In genomic region chr11:79225371-79226155, GRCm38 (mm10) we compare ENCODE assay signal across 11 mouse cellular contexts. TPM values are rescaled to one million over a fixed set of nuclear protein-coding genes. Genes with fewer than 3 reads are reported as not detected.
A peak's percentile ranks its signal among the peaks of the same experiment; 100 is the strongest.
DNase-seq lines count a peak whose midpoint lies in the region; ATAC-seq and TF ChIP-seq lines count a peak whose summit lies in the region.
"Had no signal": no experiment of that assay in that cellular context is flagged by ENCODE, and none has a peak within 500 bp of the region (broad histone marks: within the 10 kb centered on the region; RNA-seq: fewer than 3 reads in every experiment).

No protein-coding gene starts in this region.

- H3K27ac ChIP-seq in heart, adult 2 months: peak overlapping the region; percentile 82
- H3K27ac ChIP-seq in heart, embryonic 15.5 days: peak overlapping the region; percentile 79
- H3K27ac ChIP-seq in stomach, embryonic 16.5 days (ENCODE audit: low read length): 0 out of 2 replicates have a peak overlapping the region, but pooled peaks have one; percentile 15

- WGBS in heart, adult 2 months: 60% methylated on average over 8 of the region's 8 CpGs
- 60% methylated on average over 8 of the region's 8 CpGs for WGBS in heart, embryonic 15.5 days
- 62% methylated on average over 8 of the region's 8 CpGs for WGBS in stomach, embryonic 16.5 days

- no peak for TF ChIP-seq CTCF in heart, adult 2 months (IDR thresholded peaks at IDR 0.05)

- peaks cover 10% of the 10 kb centered on the region for H3K4me1 ChIP-seq in heart, adult 2 months (ENCODE audit: control insufficient read depth, insufficient read depth, low read length)
- H3K4me1 ChIP-seq in heart, embryonic 15.5 days (replicated peaks): peaks cover 24% of the 10 kb centered on the region
- peaks cover 13% of the 10 kb centered on the region for H3K4me1 ChIP-seq in stomach, embryonic 16.5 days (ENCODE audit: control insufficient read depth, insufficient read depth, low read length)

- intact Hi-C loops in heart, adult 2 months (cut with DNase I): loop anchor here (1.0 to 2.0 kb wide), 2 partner anchors 29 to 71 kb away; partner anchors contain the start of genes Gm9964 and Wsb1

- no peak overlapping the region for H3K9ac ChIP-seq in heart, adult 2 months (ENCODE audit: low read depth, low read length)
- H3K9ac ChIP-seq in heart, embryonic 15.5 days: no peak overlapping the region
- peak overlapping the region; percentile 16; the same call in 1 of the 2 replicates for H3K9ac ChIP-seq in stomach, embryonic 16.5 days (ENCODE audit: low read length)
- H3K9ac ChIP-seq: intestine, embryonic 15.5 days; stomach, embryonic 15.5 days had no signal

- no peak for TF ChIP-seq POLR2A in heart, adult 2 months (IDR thresholded peaks at IDR 0.05; ENCODE audit: insufficient read depth, low read depth, low read length)

- peak in 1 of 2 experiments; percentile 26 for DNase-seq in heart, adult 2 months
- no peak for DNase-seq in heart, adult 9 months (ENCODE audit: low spot score in 2 of 2)
- DNase-seq in testis, postnatal 10 days (ENCODE audit: low spot score): peak; percentile 42
- no peak for DNase-seq in testis, postnatal 14 days (ENCODE audit: low spot score)
- DNase-seq in ovary, postnatal 36 days (ENCODE audit: low spot score): no peak

- no peaks in the 10 kb centered on the region for H3K36me3 ChIP-seq in heart, adult 2 months (ENCODE audit: control insufficient read depth, insufficient read depth, low read length)
- no peaks in the 10 kb centered on the region for H3K36me3 ChIP-seq in heart, embryonic 15.5 days
- no peaks in the 10 kb centered on the region for H3K36me3 ChIP-seq in stomach, embryonic 16.5 days (ENCODE audit: control insufficient read depth, insufficient read depth, low read length)
- H3K36me3 ChIP-seq: intestine, embryonic 15.5 days; stomach, embryonic 15.5 days had no signal

- no peak for ATAC-seq in heart, embryonic 15.5 days (replicated peaks; ENCODE audit: insufficient number of reproducible peaks, insufficient read depth, low FRiP score, low read depth)
- ATAC-seq in stomach, embryonic 16.5 days (ENCODE audit: insufficient read depth, low FRiP score): no peak
- ATAC-seq: activated CD4-positive, CD25-positive, alpha-beta regulatory T cell, adult 4 months had no signal

- no peaks in the 10 kb centered on the region for H3K9me3 ChIP-seq in heart, embryonic 15.5 days (replicated peaks)
- H3K9me3 ChIP-seq in stomach, embryonic 16.5 days (replicated peaks; ENCODE audit: control insufficient read depth, low read length): no peaks in the 10 kb centered on the region
- H3K9me3 ChIP-seq: intestine, embryonic 15.5 days; stomach, embryonic 15.5 days had no signal

- H3K27me3 ChIP-seq in heart, adult 2 months (ENCODE audit: control insufficient read depth, insufficient read depth, low read length): no peaks in the 10 kb centered on the region
- no peaks in the 10 kb centered on the region for H3K27me3 ChIP-seq in heart, embryonic 15.5 days
- H3K27me3 ChIP-seq in stomach, embryonic 16.5 days (ENCODE audit: control insufficient read depth, insufficient read depth, low read length): no peaks in the 10 kb centered on the region
- H3K27me3 ChIP-seq: intestine, embryonic 15.5 days; stomach, embryonic 15.5 days had no signal

- no peak overlapping the region for H3K4me3 ChIP-seq in heart, adult 2 months
- no peak overlapping the region for H3K4me3 ChIP-seq in heart, embryonic 15.5 days
- no peak overlapping the region for H3K4me3 ChIP-seq in stomach, embryonic 16.5 days (replicated peaks; ENCODE audit: low read length)
- H3K4me3 ChIP-seq: intestine, embryonic 15.5 days; layer of hippocampus, adult 2 months; stomach, embryonic 15.5 days had no signal

- H3K79me2 ChIP-seq in heart, adult 2 months (replicated peaks; ENCODE audit: control insufficient read depth, insufficient read depth, low read length): no peaks in the 10 kb centered on the region

- no peak overlapping the region for H3K4me2 ChIP-seq in heart, embryonic 15.5 days
- H3K4me2 ChIP-seq in stomach, embryonic 16.5 days (ENCODE audit: low read depth, low read length): no peak overlapping the region

- no peak for TF ChIP-seq EP300 in heart, adult 2 months (IDR thresholded peaks at IDR 0.05; ENCODE audit: insufficient read depth, low read depth, low read length)

RNA-seq across cellular contexts. Expression of gene Wsb1, which starts 28.9 kb away (rescaled TPM):
- total RNA-seq in heart, adult 2 months (2021): 10 to 100 TPM; 11.3 to 16.3 TPM
- 19.0 and 36.4 TPM in 2 replicates for polyA plus RNA-seq in heart, adult 2 months (2012; rRNA removed)
- 119 and 135 TPM in 2 replicates for polyA plus RNA-seq in heart, embryonic 15.5 days (2015; fragmentation: Nextera tagmentation; extraction: Ambion mirVana)
- 188 and 192 TPM in 2 replicates for polyA plus RNA-seq in stomach, embryonic 16.5 days (2015; fragmentation: Nextera tagmentation; extraction: Ambion mirVana)

Comparison
In these comparisons a context has a peak if more than half of its experiments do, and no peak if none do; other contexts are left out.
1. H3K27ac ChIP-seq: peak in every context shown above with its lines; median percentile 82 in heart, adult 2 months; 79 in heart, embryonic 15.5 days; 15 in stomach, embryonic 16.5 days.